Mouse (Mus musculus): Measurements from ENCODE around the gene Zcchc17.

GRCm38 (mm10) chr4:130357946-130358345 lies 1.8 kb downstream of the Zcchc17 start:
- TF ChIP-seq POLR2A (IDR thresholded peaks at IDR 0.05; ENCODE audit: low read depth, low read length) (no peak), CTCF (IDR thresholded peaks at IDR 0.05; ENCODE audit: extremely low read depth, insufficient read depth, insufficient read length, insufficient replicate concordance) (no peak)
